In the genomic region with DNA sequence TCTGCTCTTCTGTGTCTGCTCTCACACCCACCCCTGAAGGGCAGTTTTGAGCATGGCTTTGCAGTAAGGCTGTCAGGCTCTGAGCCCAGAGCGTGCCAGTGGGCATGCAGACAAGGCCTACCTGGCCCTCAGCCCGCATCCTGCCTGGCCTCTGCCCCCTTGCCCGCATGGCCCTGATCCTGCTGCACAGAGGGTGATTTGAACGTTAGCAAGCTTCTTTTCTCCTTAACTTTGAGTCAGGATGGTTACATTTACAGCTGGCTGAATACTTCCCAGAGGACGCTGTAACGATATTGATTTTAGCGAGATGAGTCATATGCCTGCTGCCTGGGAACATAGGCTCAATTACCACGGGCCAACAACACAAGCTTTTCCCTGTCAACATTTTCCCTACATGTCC, we compare ENCODE assay signal across 12 mouse cellular contexts.
A peak's percentile ranks its signal among the peaks of the same experiment; 100 is the strongest.
DNase-seq lines count a peak whose midpoint lies in the region; ATAC-seq and TF ChIP-seq lines count a peak whose summit lies in the region.
"Had no signal": no experiment of that assay in that cellular context is flagged by ENCODE, and none has a peak within 500 bp of the region (broad histone marks: within the 10 kb centered on the region; RNA-seq: fewer than 3 reads in every experiment).

No protein-coding gene starts in this region.

- 0 out of 2 replicates have a peak, but pooled peaks cover 4% of the 10 kb centered on the region for H3K27me3 ChIP-seq in midbrain, embryonic 10.5 days (ENCODE audit: low read depth, poor library complexity, severe bottlenecking)
- no peaks in the 10 kb centered on the region for H3K27me3 ChIP-seq in midbrain, embryonic 16.5 days (ENCODE audit: control insufficient read depth, insufficient read depth, low read depth, low read length)
- H3K27me3 ChIP-seq in hindbrain, embryonic 13.5 days = 0 out of 2 replicates have a peak, but pooled peaks cover 6% of the 10 kb centered on the region
- no peaks in the 10 kb centered on the region for H3K27me3 ChIP-seq in forebrain, embryonic 14.5 days (replicated peaks; ENCODE audit: control insufficient read depth, insufficient read depth, low read length)
- H3K27me3 ChIP-seq: megakaryocyte, embryonic 14.5 days had no signal

- peaks cover 28% of the 10 kb centered on the region for H3K4me1 ChIP-seq in midbrain, embryonic 10.5 days
- peaks cover 5% of the 10 kb centered on the region for H3K4me1 ChIP-seq in midbrain, embryonic 16.5 days (ENCODE audit: control insufficient read depth, insufficient read depth, low read length)
- peaks cover 59% of the 10 kb centered on the region for H3K4me1 ChIP-seq in hindbrain, embryonic 13.5 days (replicated peaks)
- peaks cover 15% of the 10 kb centered on the region for H3K4me1 ChIP-seq in olfactory bulb, adult 2 months (ENCODE audit: control insufficient read depth, insufficient read depth, low read length)
- H3K4me1 ChIP-seq in forebrain, embryonic 14.5 days (ENCODE audit: control insufficient read depth, insufficient read depth, low read length) = peaks cover 11% of the 10 kb centered on the region

- 86% methylated on average over 8 of the region's 8 CpGs for WGBS in midbrain, embryonic 10.5 days
- WGBS in midbrain, embryonic 16.5 days = 68% methylated on average over 8 of the region's 8 CpGs
- 56% methylated on average over 8 of the region's 8 CpGs for WGBS in hindbrain, embryonic 13.5 days
- WGBS in olfactory bulb, adult 2 months = 42% methylated on average over 8 of the region's 8 CpGs
- WGBS in forebrain, embryonic 14.5 days = 73% methylated on average over 8 of the region's 8 CpGs

- peak; percentile 69 to 70 for DNase-seq in cerebellum, postnatal 14 days
- DNase-seq in cerebellum, adult 11-12 months = no peak
- DNase-seq in midbrain, embryonic 10.5 days (ENCODE audit: low spot score) = no peak
- no peak for DNase-seq in urinary bladder, postnatal 14 days (ENCODE audit: low spot score)
- no peak for DNase-seq in forebrain, embryonic 14.5 days (ENCODE audit: low spot score)
- DNase-seq: gastrocnemius, postnatal 36 days; liver, postnatal 0 days had no signal

- no peak for TF ChIP-seq CTCF in olfactory bulb, adult 2 months (IDR thresholded peaks at IDR 0.05; ENCODE audit: insufficient read depth, low read depth, low read length)

- peak overlapping the region; percentile 29; the same call in 1 of the 2 replicates for H3K27ac ChIP-seq in midbrain, embryonic 10.5 days (replicated peaks)
- H3K27ac ChIP-seq in midbrain, embryonic 16.5 days (ENCODE audit: low read length) = no peak overlapping the region; the same call in 1 of the 2 replicates
- peak overlapping the region; percentile 62 for H3K27ac ChIP-seq in hindbrain, embryonic 13.5 days
- 0 out of 2 replicates have a peak overlapping the region, but pooled peaks have one; percentile 22 for H3K27ac ChIP-seq in olfactory bulb, adult 2 months (ENCODE audit: insufficient read depth, low read depth, low read length)
- H3K27ac ChIP-seq in forebrain, embryonic 14.5 days (ENCODE audit: low read depth, low read length) = no peak overlapping the region

- no peaks in the 10 kb centered on the region for H3K36me3 ChIP-seq in midbrain, embryonic 10.5 days
- no peaks in the 10 kb centered on the region for H3K36me3 ChIP-seq in midbrain, embryonic 16.5 days (ENCODE audit: control insufficient read depth, insufficient read depth, low read length)
- no peaks in the 10 kb centered on the region for H3K36me3 ChIP-seq in hindbrain, embryonic 13.5 days
- no peaks in the 10 kb centered on the region for H3K36me3 ChIP-seq in forebrain, embryonic 14.5 days (ENCODE audit: control insufficient read depth, insufficient read depth, low read length)

- H3K9ac ChIP-seq in midbrain, embryonic 16.5 days (ENCODE audit: low read depth, low read length) = no peak overlapping the region
- H3K9ac ChIP-seq in hindbrain, embryonic 13.5 days = no peak overlapping the region
- no peak overlapping the region for H3K9ac ChIP-seq in forebrain, embryonic 14.5 days (ENCODE audit: low read length)
- H3K9ac ChIP-seq: liver, postnatal 0 days had no signal

- no peak overlapping the region for H3K4me2 ChIP-seq in midbrain, embryonic 16.5 days (ENCODE audit: low read length)
- H3K4me2 ChIP-seq in hindbrain, embryonic 13.5 days = no peak overlapping the region
- H3K4me2 ChIP-seq in forebrain, embryonic 14.5 days (ENCODE audit: low read length) = no peak overlapping the region

- no peak for ATAC-seq in midbrain, embryonic 16.5 days
- ATAC-seq in hindbrain, embryonic 13.5 days (ENCODE audit: low FRiP score) = no peak
- no peak for ATAC-seq in forebrain, embryonic 14.5 days
- ATAC-seq: intestine, embryonic 16.5 days; liver, postnatal 0 days had no signal

- no peak overlapping the region for H3K4me3 ChIP-seq in midbrain, embryonic 10.5 days
- H3K4me3 ChIP-seq in midbrain, embryonic 16.5 days (ENCODE audit: low read depth, low read length) = no peak overlapping the region
- H3K4me3 ChIP-seq in hindbrain, embryonic 13.5 days = no peak overlapping the region
- no peak overlapping the region for H3K4me3 ChIP-seq in olfactory bulb, adult 2 months (ENCODE audit: insufficient read depth, low read depth, low read length)
- H3K4me3 ChIP-seq in forebrain, embryonic 14.5 days (ENCODE audit: low read depth, low read length) = no peak overlapping the region
- H3K4me3 ChIP-seq: megakaryocyte, embryonic 14.5 days had no signal

- no peaks in the 10 kb centered on the region for H3K9me3 ChIP-seq in midbrain, embryonic 10.5 days (replicated peaks)
- no peaks in the 10 kb centered on the region for H3K9me3 ChIP-seq in midbrain, embryonic 16.5 days (replicated peaks; ENCODE audit: control insufficient read depth, low read length, poor library complexity, severe bottlenecking)
- H3K9me3 ChIP-seq in hindbrain, embryonic 13.5 days = no peaks in the 10 kb centered on the region
- no peaks in the 10 kb centered on the region for H3K9me3 ChIP-seq in forebrain, embryonic 14.5 days (replicated peaks; ENCODE audit: control insufficient read depth, low read length)

- no peak for TF ChIP-seq POLR2A in olfactory bulb, adult 2 months (IDR thresholded peaks at IDR 0.05; ENCODE audit: insufficient read depth, low read depth, low read length)

Comparison
In these comparisons a context has a peak if more than half of its experiments do, and no peak if none do; other contexts are left out.
1. DNase-seq: peak in cerebellum, postnatal 14 days (2 of 2); none in cerebellum, adult 11-12 months (single experiment), midbrain, embryonic 10.5 days (single experiment), urinary bladder, postnatal 14 days (single experiment) and forebrain, embryonic 14.5 days (single experiment).
2. H3K27ac ChIP-seq: peak in midbrain, embryonic 10.5 days (single experiment), hindbrain, embryonic 13.5 days (single experiment) and olfactory bulb, adult 2 months (single experiment); none in midbrain, embryonic 16.5 days (single experiment) and forebrain, embryonic 14.5 days (single experiment).